Mouse (Mus musculus) CD4-positive, CD25-positive, alpha-beta regulatory T cell, adult 4 months (primary cell): ENCODE data around the gene Hoxc10. TPM values are rescaled to one million over a fixed set of nuclear protein-coding genes. Genes with fewer than 3 reads are reported as not detected.

Experiments used
- ATAC-seq: one replicate; pipeline ENCODE4 v1.8.0; 2017
- polyA plus RNA-seq, 2 experiments: library from polyadenylated mRNA; unstranded; fragments of 100-300 nt; shearing (Covaris generic); gene quantifications; one replicate each; pipeline ENCODE4 v1.2.1; 2017

Gene Hoxc10
- polyA plus RNA-seq, 2 experiments from 2014 or later: not detected

DNA sequence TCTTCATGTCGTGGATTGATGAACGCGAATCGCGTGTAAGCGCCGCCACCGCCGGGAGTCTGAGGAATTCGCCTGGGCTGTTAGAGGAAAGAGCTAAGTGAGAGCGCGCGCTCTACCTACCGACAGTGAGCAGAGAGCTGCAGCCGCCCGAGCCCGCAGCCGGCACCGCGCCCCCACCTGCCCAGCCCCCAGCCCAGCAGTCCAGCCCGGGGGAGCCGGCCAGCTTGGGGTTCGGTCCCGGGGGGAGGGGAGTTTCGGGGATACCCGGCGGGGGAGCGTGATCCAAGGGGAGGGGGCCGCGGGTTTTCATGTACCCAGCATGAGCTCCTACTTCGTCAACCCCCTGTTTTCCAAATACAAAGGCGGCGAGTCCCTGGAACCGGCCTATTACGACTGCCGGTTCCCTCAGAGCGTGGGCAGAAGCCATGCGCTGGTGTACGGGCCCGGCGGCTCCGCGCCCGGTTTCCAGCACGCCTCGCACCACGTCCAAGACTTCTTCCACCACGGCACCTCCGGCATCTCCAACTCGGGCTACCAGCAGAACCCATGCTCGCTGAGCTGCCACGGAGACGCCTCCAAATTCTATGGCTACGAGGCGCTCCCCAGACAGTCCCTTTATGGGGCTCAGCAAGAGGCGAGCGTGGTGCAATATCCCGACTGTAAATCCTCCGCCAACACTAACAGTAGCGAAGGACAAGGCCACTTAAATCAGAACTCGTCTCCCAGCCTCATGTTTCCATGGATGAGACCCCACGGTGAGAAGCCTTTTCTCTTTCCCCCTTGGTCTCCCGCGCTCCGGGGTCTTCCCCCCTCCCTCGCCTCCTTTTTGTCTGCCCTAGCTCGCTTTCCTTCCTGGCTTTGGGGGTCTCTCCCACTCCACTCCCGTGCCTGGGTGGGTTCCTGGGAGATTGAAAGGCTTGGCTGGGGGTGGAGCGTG lies 24.1 kb downstream of the Hoxc10 start, which contains the start of gene Hoxc8:
Gene Hoxc8 (plus strand): TSS at position 147 of the 937 bp plus-strand sequence.
- ATAC-seq: no peak

DNA sequence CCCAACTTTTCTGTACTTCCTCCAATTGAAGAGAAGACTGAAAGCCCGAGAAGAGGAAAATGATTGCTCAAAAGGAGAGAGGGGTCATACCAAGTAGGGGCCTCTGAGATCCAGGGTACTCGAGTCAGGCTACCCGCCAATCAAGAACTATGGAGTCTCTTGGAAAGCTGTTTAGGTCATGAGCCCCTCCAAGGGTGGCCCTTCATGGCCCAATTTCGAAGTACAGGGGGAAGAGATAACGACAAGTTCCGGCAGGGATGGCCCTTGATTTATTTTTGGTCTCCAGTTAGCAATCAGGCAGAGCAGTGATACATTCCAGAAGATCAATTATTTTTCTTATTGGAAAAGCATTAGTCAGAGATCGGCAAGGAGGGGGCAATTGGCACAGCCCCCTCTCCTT lies 25.2 kb downstream of the Hoxc10 start:
- no peak for ATAC-seq

DNA sequence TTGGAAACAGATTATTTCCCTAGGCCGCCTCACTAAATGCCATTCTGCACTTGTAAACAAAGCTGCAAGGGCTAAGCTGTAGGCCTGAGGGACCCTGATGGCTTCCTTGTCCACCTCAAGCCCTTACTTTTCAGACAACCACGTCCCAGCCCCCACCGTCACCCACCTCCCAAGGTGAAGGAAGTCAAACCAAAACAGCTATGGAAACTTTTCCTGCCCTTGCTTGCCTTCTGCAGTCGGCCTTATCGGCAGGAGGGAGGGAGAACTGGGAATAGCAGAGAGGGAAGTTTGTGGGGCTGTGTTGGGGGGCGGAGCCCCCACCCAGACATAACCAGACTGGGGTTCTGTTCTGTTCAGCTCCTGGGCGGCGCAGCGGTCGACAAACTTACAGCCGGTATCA lies 25.6 kb downstream of the Hoxc10 start:
- no peak for ATAC-seq

DNA sequence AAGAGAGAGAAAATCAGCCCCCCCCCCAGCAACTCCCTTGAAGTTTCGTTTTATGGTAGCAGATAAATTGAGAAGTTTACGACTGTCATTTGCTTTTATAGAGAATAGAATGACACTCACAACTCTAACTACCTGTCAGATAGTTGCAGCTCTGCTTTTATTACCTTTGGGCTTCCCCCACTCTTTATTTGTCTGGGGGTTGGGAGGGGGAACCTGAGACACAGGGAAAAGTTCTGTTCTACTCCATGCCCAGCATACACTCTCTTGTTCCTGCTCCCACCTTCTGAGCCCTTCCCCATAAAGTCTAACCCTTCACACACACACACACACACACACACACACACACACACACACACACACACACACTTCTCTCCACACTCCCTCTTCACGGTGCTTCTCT lies 26.3 kb downstream of the Hoxc10 start:
- ATAC-seq: no peak

DNA sequence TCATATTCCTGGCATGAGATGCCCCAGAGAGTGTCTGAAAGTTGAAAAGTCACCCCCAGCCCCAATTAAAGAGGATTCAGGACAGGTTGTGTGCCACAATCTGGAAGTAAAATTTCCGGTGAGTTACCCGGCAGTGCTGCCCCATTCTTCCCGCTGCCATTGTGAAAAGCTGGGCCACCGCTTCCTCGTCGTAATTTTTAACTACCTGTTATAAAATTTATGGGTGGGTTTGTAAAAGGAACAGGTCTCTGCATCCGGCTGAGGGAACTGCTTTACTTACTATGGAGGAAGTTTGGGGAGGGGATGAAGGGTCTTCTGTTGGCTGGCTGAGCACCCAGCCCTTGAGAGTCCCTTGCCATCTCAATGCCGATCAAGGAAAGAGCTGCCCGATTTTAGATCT lies 30.0 kb downstream of the Hoxc10 start:
- ATAC-seq: no peak

DNA sequence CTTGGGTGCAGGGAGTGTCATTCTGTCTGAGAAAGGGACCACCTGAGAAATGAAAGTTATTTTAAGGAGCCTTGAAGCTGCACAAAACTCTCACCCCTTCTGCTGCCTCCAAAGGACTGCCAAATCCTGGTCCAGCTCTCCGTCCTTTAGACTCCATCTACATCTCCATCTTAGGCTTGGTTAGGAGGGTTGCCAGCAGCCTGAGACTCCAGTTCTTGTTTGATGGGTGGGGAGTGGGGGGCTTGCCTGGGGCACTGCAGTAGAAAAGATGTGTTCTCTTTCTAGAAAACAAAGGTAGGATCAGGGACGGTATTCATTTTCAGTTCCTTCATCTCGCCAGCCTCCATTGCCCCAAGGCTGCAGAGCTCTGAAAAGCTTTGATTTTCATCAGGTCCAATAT lies 30.8 kb downstream of the Hoxc10 start:
- ATAC-seq: no peak

DNA sequence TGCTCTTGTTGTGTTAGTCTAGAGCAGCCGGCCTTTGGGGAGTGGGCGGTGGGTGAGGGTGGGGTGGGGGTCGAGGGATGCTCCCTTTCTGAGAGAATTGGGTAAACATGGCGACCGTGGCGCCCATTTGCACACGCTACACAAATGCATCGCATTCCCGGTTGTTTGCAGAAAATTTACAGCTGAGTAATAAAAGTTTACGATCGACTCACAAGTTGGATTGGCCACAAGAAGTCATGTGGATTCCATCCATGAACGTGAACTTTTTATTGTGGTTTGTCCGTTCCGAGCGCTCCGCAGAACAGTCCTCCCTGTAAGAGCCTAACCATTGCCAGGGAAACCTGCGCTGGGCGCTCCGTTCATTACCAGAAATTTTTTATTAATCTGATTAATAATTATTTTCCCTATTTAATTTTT lies 31.4 kb downstream of the Hoxc10 start, which contains the start of gene Hoxc6:
Gene Hoxc6 (plus strand): TSS at position 319 of the 417 bp plus-strand sequence.
- no peak for ATAC-seq

DNA sequence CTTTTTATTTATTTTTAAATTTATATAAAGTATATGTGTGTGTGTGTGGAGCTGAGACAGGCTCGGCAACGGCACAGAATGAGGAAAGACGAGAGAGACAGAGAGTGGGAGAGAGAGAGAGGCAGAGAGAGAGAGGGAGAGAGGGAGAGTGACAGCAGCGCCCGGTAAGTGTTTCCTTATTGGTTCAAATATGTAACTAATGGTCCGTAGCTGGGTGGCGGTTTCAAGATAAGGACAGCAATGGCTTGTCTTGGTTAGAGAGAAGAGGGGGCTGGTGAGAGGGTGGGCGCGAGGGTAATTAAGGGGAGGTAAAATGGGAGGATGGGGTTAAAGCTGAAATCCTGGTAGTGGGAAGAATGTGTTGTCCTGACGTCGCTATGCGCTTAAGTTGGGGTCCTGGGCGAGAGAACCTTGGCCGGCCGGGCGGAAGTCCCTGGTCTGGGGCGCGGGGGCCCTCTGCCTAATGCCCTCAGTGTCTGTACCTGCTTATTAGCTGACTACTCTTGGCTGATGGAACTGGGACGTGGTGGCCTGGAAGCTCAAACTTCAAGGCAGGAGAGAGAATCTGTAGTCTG lies 32.1 kb downstream of the Hoxc10 start:
- peak; percentile 40 for ATAC-seq

DNA sequence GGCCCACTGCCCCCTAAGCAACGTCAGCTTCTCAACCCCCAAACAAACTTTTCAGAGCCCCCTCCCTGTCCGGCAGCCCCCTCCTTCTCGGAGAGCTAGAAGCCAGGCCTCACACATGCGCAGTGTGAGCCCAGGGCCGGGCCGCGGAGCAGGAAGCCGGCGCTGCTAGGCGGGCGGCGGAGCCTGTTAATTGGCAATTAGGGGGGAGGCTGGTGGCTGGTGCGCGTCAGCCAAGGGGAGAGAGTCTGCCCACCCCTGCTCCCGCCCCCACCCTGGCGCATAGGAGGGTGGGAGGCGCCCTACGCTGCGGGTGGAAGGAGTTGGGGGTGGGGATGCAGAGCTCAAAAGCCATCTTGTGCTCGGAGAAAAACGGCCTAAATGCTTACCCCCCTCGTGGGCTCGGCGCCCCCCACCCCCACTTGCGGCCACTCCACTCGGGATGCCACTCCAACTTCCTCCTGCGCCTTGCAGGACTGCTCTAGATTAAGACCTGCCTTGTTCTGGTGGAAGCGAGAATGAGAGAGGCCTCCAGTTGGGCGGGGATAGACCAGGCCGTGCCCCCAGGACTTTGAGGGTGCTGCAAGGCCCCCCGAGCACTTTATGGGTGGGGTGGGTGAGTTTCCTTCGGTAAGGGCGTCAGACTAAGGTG lies 32.7 kb downstream of the Hoxc10 start:
- peak; percentile 89 for ATAC-seq

DNA sequence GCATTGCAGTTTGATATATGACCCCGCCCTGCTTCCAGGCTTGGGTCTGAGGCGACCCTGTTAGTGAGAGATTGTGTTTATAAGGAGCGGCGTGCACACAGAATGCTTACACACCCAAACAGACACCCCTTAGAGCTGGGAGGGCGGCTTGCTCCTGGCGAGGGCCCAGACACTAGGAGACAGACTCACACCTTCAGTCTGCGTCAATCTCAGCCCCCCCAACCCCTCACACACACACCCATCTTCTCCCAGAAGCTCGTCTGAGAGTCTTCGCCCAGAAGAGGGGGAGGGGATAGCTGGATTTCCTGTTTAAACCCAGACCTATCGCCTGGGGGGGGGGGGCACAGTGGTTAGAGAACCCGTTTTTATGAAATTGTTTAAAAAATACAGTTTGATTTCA lies 33.4 kb downstream of the Hoxc10 start:
- ATAC-seq: no peak

DNA sequence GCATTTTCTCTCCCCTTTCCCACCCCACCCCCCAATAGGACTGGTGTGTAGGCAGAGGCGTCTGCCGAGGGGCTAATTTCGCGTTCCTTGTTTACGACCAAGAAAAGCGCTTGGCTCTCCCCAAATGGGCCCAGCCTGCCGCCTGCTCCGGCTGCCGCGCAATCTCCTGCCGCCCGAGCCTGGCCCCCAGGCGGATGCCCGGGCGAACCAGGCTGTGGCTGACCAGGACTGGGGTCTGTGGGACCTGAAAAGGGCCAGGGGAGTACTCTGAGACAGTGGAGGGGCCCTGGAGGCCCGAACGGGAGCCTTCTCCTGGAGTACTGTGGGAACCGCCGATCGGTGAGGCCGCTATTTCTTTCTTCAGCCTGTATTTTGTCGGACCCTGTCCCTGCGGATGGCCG lies 33.9 kb downstream of the Hoxc10 start:
- ATAC-seq: no peak

DNA sequence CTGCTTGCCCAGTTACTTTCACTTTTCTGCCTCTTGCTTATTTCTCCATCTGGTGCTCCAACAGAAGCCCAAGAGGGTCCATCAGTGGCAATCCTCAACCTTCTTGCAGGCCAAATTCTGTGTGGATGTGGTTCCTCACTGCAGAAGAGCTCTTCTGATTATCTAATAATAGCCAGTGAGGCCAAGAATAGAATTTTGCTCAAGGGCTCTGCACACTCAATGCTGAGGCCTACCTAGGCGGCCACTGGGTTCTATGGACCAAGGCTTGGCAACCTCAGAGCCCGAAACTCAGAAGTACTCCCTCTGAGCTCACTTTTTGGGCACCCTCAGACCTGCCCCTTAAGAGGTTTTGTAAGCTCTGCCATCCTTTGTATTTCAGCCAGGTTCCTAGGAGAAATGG lies 34.8 kb downstream of the Hoxc10 start:
- ATAC-seq: no peak

DNA sequence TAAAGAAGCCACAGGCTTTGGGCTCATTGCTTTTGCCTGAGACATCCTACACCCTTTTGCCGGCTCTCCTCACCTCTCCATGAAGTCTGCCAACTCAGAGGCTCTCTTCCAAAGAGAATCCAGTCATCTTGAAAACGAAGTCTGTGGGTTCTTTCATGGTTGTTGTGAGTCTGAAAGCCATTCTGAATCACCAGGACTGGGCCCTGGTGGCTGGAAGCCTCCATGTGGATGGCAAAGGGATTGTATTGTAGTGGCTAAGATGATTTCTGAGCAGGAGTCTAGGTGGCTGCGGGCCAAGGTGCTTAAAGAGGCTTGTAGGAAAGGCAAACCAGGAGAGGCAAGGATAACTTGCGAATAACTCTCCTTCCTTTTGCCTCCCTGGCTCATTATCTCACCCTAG lies 35.6 kb downstream of the Hoxc10 start:
- no peak for ATAC-seq

DNA sequence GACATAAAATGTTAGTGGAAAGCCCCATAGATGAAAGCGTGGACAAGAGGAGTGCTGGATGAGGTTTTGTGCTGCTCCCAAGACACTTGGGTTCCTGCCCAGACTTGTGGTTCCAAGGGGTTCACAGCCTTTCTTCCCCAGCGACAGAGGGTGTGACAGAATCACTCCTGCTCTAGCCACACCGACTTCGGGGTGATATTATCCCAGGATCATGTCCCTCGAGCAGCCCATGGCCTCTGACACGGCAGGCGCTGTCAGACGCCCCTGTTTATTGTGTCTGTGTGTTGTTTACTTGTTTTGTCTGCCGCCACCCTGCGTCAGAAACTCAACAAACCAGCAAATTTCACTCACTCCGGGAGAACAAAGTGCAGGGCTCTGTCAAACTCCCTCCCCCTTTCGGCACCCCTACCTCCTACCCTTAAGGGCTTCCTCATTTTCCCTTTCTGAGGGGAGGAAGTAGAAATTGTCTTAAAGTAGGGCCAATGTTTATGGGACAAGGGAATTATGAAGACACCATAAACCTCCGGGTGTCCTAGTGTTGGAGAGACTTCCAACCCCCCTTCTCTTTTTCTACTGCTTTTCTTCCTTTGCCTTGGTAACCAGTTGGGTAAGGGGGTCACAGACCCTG lies 36.3 kb downstream of the Hoxc10 start:
- ATAC-seq: no peak

DNA sequence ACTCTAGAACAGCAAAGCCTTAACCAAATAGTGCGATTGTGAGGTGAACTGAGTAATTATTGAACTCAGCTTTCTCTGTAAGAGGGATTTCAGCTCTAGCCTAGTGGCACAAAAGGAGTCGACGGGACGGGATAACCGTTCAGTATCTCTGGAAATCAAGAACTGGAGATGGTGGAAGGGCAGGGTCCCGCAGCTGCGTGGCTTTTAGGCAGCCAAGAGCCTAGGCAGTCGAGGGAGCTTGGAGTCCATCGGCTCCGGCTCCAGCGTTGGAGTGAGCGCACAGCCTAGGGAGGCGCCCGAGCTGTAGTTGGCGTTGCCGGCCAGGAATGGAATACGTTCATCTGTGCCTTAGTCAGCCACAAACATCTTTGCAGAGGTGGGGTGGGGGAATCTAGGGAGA lies 38.7 kb downstream of the Hoxc10 start:
- no peak for ATAC-seq

DNA sequence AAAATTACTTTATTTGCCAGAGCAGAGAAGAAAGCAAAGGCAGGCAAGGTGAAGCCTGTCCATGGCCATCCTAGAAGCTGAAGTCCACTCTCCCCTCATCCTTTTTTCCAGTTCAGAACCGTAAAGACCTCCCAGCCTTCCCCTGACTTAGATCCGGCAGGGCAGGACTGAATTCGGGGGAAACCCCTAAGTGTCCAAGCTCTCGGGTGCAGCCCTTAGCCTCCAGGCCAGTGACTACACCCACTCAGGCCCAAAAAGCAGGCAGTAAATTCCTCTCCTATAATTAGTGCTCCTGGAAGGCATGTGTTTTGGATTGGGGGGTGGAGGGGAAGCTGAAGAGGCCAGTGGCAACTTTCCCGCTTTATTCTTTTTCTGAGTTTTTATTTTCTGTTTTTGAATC lies 39.2 kb downstream of the Hoxc10 start:
- ATAC-seq: no peak

DNA sequence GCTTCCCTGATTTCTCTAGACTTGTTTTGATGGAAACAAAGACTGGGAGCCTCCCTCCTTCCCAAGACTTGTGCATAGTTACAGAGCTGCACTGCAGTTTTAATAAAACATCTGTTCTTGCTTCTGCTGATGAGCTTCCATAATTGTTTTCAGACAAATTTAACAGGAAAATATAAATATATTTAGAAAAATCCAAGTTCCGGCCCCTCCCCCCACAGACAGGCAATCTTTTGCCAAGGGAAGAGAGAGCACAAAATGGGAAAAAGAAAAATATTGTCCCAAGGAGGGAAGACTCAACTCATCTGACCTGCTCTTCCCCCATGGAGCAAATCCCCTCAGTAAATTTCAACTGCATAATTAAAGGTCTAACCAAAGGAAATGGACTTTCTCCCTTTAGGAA lies 39.7 kb downstream of the Hoxc10 start:
- ATAC-seq: no peak

DNA sequence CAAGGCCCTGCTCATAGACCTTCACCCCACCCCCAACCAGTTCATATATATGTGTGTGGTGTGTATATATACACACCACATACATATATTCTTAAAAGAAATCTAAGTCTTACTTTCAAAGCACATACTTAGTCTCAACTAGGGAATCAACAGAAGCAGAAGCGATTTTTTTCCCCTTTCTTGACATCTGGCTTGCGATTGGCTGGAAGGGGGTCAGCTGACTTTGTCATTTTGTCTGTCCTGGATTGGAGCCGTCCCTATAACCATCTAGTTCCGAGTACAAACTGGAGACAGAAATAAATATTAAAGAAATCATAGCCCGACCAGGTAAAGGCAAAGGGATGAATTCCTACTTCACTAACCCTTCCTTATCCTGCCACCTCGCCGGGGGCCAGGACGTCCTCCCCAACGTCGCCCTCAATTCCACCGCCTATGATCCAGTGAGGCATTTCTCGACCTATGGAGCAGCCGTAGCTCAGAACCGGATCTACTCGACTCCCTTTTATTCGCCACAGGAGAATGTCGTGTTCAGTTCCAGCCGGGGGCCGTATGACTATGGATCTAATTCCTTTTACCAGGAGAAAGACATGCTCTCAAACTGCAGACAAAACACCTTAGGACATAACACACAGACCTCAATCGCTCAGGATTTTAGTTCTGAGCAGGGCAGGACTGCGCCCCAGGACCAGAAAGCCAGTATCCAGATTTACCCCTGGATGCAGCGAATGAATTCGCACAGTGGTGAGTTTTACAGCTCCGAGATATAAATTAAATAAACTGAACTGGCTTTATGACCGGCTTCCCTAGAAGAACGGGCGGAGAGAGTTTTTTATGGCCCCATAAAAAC lies 42.9 kb downstream of the Hoxc10 start:
- ATAC-seq: peak; percentile 31

DNA sequence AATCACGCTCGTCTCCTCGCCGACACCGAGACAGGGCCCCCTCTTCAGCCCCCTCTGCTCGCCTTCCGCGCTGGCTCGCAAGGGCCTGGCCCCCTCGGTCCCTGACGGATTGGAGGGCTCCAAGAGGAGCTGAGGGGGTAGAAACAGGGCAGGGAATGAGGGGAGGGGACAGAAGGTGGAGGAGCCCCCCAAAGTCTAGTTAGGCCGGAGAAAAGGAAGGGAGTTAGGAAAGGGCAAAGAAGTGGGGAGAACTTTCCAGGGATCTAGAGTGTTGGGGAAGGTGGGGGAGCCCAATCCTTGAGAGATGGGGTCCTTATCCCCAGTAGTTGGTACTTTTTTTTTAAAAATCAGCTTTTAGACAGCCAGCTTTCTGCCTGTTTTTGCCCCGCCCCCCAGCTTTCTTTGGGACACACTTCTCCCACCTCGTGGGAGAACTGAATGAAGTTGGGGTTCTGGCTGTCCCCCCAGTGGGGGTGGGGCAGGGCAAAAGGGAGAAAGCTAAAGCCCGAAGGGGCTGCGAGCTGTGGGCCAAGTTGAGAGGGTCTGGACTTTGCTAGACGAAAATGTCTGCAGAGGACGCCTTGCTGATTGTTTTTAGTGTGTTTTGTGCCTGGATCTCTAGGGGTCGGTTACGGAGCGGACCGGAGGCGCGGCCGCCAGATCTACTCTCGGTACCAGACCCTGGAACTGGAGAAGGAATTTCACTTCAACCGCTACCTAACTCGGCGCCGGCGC lies 43.7 kb downstream of the Hoxc10 start:
- no peak for ATAC-seq

DNA sequence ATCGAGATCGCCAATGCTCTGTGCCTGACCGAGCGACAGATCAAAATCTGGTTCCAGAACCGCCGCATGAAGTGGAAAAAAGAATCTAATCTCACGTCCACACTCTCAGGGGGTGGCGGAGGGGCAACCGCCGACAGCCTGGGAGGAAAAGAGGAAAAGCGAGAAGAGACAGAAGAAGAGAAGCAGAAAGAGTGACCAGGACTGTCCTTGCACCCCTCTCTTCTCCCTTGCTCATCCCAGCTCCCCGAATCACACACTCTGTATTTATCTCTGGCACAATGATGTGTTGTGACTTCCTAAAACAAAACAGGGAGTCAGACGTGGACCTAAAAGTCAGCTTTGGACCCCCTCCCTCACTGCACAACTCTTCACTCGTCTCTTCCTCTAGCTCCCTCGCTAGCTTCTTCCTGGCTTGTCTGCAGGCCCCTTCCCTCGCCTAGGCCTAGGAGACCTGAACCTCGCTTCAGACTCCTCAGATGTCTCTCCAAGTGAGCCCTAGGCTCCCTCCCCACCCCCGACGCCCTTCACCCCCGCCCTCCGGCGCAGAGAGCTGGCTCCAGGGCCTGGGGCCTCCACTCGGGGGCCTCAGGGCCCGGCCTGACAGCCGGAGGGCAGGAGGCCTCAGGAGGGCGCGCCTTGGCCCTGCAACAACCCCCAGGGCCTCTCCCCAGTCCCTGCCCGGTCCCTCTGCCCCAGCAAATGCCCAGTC lies 44.4 kb downstream of the Hoxc10 start:
- no peak for ATAC-seq
